Mouse (Mus musculus) stomach, postnatal 0 days (tissue): ENCODE data around the gene Begain. TPM values are rescaled to one million over a fixed set of nuclear protein-coding genes. Genes with fewer than 3 reads are reported as not detected.

Source experiments
- ATAC-seq: fragments of 200-750 bp; cut with Nextera tagmentation; 2 replicates; pipeline ENCODE4 v1.8.0; 2017; ENCODE audit not compliant: low FRiP score, low TSS enrichment
- DNase-seq: peaks from one replicate; pipeline ENCODE4 v3.0.0-alpha.2; 2016; ENCODE audit warnings: low spot score
- H3K27ac ChIP-seq: fragments of 300-500 bp; sonication (generic); replicated peaks from 2 replicates; pipeline ENCODE4 v1.5.1; 2014; ENCODE audit warnings: mild to moderate bottlenecking, control low read depth
- H3K27me3 ChIP-seq: fragments of 300-500 bp; sonication (generic); 2 replicates; pipeline ENCODE4 v1.6.1; 2014; ENCODE audit warnings: low read length; ENCODE audit not compliant: control insufficient read depth, insufficient read depth
- H3K36me3 ChIP-seq: fragments of 300-500 bp; sonication (generic); 2 replicates; pipeline ENCODE4 v1.6.1; 2014; ENCODE audit warnings: low read length, mixed read lengths; ENCODE audit not compliant: control insufficient read depth, insufficient read depth
- H3K4me1 ChIP-seq: fragments of 300-500 bp; sonication (generic); replicated peaks from 2 replicates; pipeline ENCODE4 v1.6.1; 2014; ENCODE audit warnings: antibody characterized with exemption; ENCODE audit not compliant: control insufficient read depth, insufficient read depth
- H3K4me2 ChIP-seq: fragments of 300-500 bp; sonication (generic); replicated peaks from 2 replicates; pipeline ENCODE4 v1.6.1; 2014; ENCODE audit warnings: low read depth, mild to moderate bottlenecking, control low read depth, moderate library complexity
- H3K4me3 ChIP-seq: fragments of 300-500 bp; sonication (generic); 2 replicates; pipeline ENCODE4 v1.5.1; 2014; ENCODE audit warnings: low read depth, low read length, control low read depth
- H3K9ac ChIP-seq: fragments of 300-500 bp; sonication (generic); 2 replicates; pipeline ENCODE4 v1.6.1; 2014; ENCODE audit warnings: mild to moderate bottlenecking, low read length, control low read depth, mixed read lengths
- H3K9me3 ChIP-seq: fragments of 300-500 bp; sonication (generic); 2 replicates; pipeline ENCODE4 v1.6.1; 2016; ENCODE audit warnings: low read length; ENCODE audit not compliant: control insufficient read depth
- CTCF ChIP-seq: IDR thresholded peaks from 2 replicates; pipeline ENCODE4 v1.5.1; 2016; ENCODE audit warnings: antibody characterized with exemption, low read depth, mild to moderate bottlenecking, moderate library complexity
- EP300 ChIP-seq: optimal IDR thresholded peaks from 2 replicates; pipeline ENCODE3; 2016; ENCODE audit warnings: antibody characterized with exemption
- WGBS: fragments of 180-500 bp; shearing (Covaris S2); extraction: QIAGEN DNeasy Blood & Tissue Kit; methylation state at CpG from one replicate; pipeline ENCODE4 v1.1.7; 2014; 5-methylcytosine and 5-hydroxymethylcytosine counted together
- polyA plus RNA-seq: library from polyadenylated mRNA; unstranded; fragments of >200 nt; fragmentation: Nextera tagmentation; extraction: Ambion mirVana; gene quantifications from 2 replicates; pipeline ENCODE4 v1.2.1, GENCODE M21; 2015

Begain gene
- polyA plus RNA-seq, 1 experiment from 2014 or later: 1.6 TPM

- no peaks in the 10 kb centered on the region for H3K27me3 ChIP-seq
- ATAC-seq (peak; percentile 58; the same call in 1 of the 2 replicates), DNase-seq (peak; percentile 85)
- 4% methylated on average over 19 of the region's 19 CpGs for WGBS
- H3K4me2 ChIP-seq: peak overlapping the region; percentile 32; the same call in 1 of the 2 replicates
- no peak overlapping the region for H3K4me3 ChIP-seq
- H3K4me1 ChIP-seq: no peaks in the 10 kb centered on the region
- H3K9ac ChIP-seq: no peak overlapping the region
- H3K36me3 ChIP-seq: no peaks in the 10 kb centered on the region
- H3K27ac ChIP-seq: no peak overlapping the region
- no peaks in the 10 kb centered on the region for H3K9me3 ChIP-seq
- TF ChIP-seq EP300 (no peak), CTCF (peak; percentile 45)
These were observed 73.5 kb downstream of the Begain start for GRCm38 (mm10) chr12:108994436-108995031.

- DNase-seq: no peak
- 58% methylated on average over 2 of the region's 2 CpGs for WGBS
- H3K4me3 ChIP-seq: no peak overlapping the region
- TF ChIP-seq CTCF (no peak), EP300 (no peak)
- no peaks in the 10 kb centered on the region for H3K4me1 ChIP-seq
- H3K36me3 ChIP-seq: no peaks in the 10 kb centered on the region
- H3K27me3 ChIP-seq: no peaks in the 10 kb centered on the region
- no peak overlapping the region for H3K9ac ChIP-seq
- H3K4me2 ChIP-seq: no peak overlapping the region
- H3K9me3 ChIP-seq: no peaks in the 10 kb centered on the region
- no peak for ATAC-seq
- no peak overlapping the region for H3K27ac ChIP-seq
These were observed 75.0 kb downstream of the Begain start for GRCm38 (mm10) chr12:108993046-108993445.

GRCm38 (mm10) chr12:108990425-108990824, 77.6 kb downstream of the Begain start:
- DNase-seq: no peak

GRCm38 (mm10) chr12:108987448-108987847, 80.6 kb downstream of the Begain start:
- TF ChIP-seq CTCF (no peak), EP300 (no peak)
- H3K4me3 ChIP-seq: no peak overlapping the region
- H3K9ac ChIP-seq: no peak overlapping the region
- no peak for DNase-seq
- no peak for ATAC-seq
- no peak overlapping the region for H3K27ac ChIP-seq
- H3K4me2 ChIP-seq: no peak overlapping the region
- 93% methylated on average over 9 of the region's 9 CpGs for WGBS
- no peaks in the 10 kb centered on the region for H3K36me3 ChIP-seq
- no peaks in the 10 kb centered on the region for H3K9me3 ChIP-seq
- H3K4me1 ChIP-seq: no peaks in the 10 kb centered on the region; the same call in 1 of the 2 replicates
- no peaks in the 10 kb centered on the region for H3K27me3 ChIP-seq

More at GRCm38 (mm10) chr12:108990425-108990824, 77.6 kb downstream of the Begain start:
- no peak for TF ChIP-seq EP300
- TF ChIP-seq CTCF: no peak
- Histone ChIP-seq H3K9ac (no peak overlapping the region), H3K27ac (no peak overlapping the region), H3K4me1 (no peaks in the 10 kb centered on the region), H3K9me3 (no peaks in the 10 kb centered on the region), H3K27me3 (no peaks in the 10 kb centered on the region), H3K4me3 (no peak overlapping the region), H3K36me3 (no peaks in the 10 kb centered on the region), H3K4me2 (no peak overlapping the region)
- peak; percentile 47; the same call in 1 of the 2 replicates for ATAC-seq
- 40% methylated on average over 9 of the region's 9 CpGs for WGBS

- no peak overlapping the region for H3K4me3 ChIP-seq
- DNase-seq (no peak), ATAC-seq (peak; percentile 28; the same call in 1 of the 2 replicates)
- H3K9ac ChIP-seq: no peak overlapping the region
- TF ChIP-seq CTCF (no peak), EP300 (no peak)
- no peak overlapping the region for H3K27ac ChIP-seq
- no peaks in the 10 kb centered on the region for H3K36me3 ChIP-seq
- WGBS: 78% methylated on average over 6 of the region's 6 CpGs
- no peaks in the 10 kb centered on the region for H3K9me3 ChIP-seq
- H3K4me2 ChIP-seq: no peak overlapping the region
- H3K27me3 ChIP-seq: no peaks in the 10 kb centered on the region
- H3K4me1 ChIP-seq: no peaks in the 10 kb centered on the region; the same call in 1 of the 2 replicates
These were observed 83.0 kb downstream of the Begain start for GRCm38 (mm10) chr12:108985025-108985424.

GRCm38 (mm10) chr12:108984471-108984870, 83.5 kb downstream of the Begain start:
- 63% methylated on average over 8 of the region's 8 CpGs for WGBS
- peak; percentile 27; the same call in 1 of the 2 replicates for ATAC-seq
- no peaks in the 10 kb centered on the region for H3K9me3 ChIP-seq
- no peak overlapping the region for H3K4me2 ChIP-seq
- H3K36me3 ChIP-seq: no peaks in the 10 kb centered on the region
- no peaks in the 10 kb centered on the region for H3K27me3 ChIP-seq
- H3K9ac ChIP-seq: no peak overlapping the region
- no peak for TF ChIP-seq CTCF
- DNase-seq: no peak
- no peak overlapping the region for H3K4me3 ChIP-seq
- no peaks in the 10 kb centered on the region; the same call in 1 of the 2 replicates for H3K4me1 ChIP-seq
- no peak overlapping the region for H3K27ac ChIP-seq
